Mouse (Mus musculus) brain, embryonic 14.5 days (tissue): Measurements from ENCODE around the gene Gls2.

Experiments used
- CTCF ChIP-seq: fragments of 200-500 bp; IDR thresholded peaks from 2 replicates; pipeline ENCODE4 v1.5.1; 2012; ENCODE audit warnings: inconsistent platforms, mild to moderate bottlenecking, moderate library complexity, borderline replicate concordance; ENCODE audit not compliant: insufficient read depth, insufficient read length; ENCODE audit errors: extremely low read depth
- POLR2A ChIP-seq: fragments of 200-500 bp; IDR thresholded peaks from 2 replicates; pipeline ENCODE4 v1.6.1; 2012; ENCODE audit warnings: mild to moderate bottlenecking, inconsistent platforms, borderline replicate concordance; ENCODE audit not compliant: poor library complexity, insufficient read depth, insufficient read length, severe bottlenecking; ENCODE audit errors: extremely low read depth

- TF ChIP-seq POLR2A (no peak), CTCF (no peak)
Measured at GRCm38 (mm10) chr10:128210954-128211353, 16.7 kb downstream of the Gls2 start.
